Mouse (Mus musculus) MEL (cell line): ENCODE data around the gene Iqgap3.

Experiments used
- CTCF ChIP-seq, 3 experiments: IDR thresholded peaks in 2 of 3; conservative IDR thresholded peaks in 1 of 3; 2 replicates each; pipeline ENCODE4 v1.5.1; 2011 to 2012; ENCODE audit warnings: low read length in 3 of 3, low read depth in 2 of 3, mild to moderate bottlenecking in 2 of 3, improper control_type of control experiment in 1 of 3, inconsistent platforms in 1 of 3, mixed read lengths in 1 of 3, moderate library complexity in 1 of 3; ENCODE audit not compliant: control insufficient read depth in 1 of 3, insufficient read depth in 1 of 3, poor library complexity in 1 of 3, severe bottlenecking in 1 of 3
- KAT2A ChIP-seq: conservative IDR thresholded peaks from 2 replicates; pipeline ENCODE4 v1.6.1; 2012; ENCODE audit warnings: low read depth, low read length, improper control_type of control experiment, inconsistent platforms
- POLR2AphosphoS5 ChIP-seq: IDR thresholded peaks from 2 replicates; pipeline ENCODE4 v1.6.1; 2012; ENCODE audit warnings: low read depth, borderline replicate concordance, mild to moderate bottlenecking, inconsistent platforms, low read length, moderate library complexity, mixed read lengths
- TBP ChIP-seq: IDR thresholded peaks from 2 replicates; pipeline ENCODE4 v1.8.0; 2011; ENCODE audit warnings: low read depth, low read length, improper control_type of control experiment

DNA sequence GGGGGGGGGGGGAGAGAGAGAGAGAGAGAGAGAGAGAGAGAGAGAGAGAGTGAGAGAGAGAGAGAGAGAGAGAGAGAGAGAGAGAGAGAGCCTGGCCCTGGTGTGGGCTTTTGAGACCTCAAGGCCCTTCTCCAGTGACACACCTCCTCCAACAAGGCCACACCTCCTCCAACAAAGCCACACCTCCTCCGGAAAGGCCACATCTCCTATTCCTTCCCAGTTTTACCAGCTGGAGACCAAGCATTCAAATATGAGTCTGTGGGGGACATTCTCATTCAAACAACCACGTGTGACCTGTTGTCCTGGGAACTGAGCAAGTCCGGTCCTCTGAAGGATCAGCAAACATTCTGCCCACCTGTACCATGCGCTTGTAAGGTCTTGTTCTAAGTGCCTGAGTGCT, 47.2 kb downstream of the Iqgap3 start:
- no peak for TF ChIP-seq CTCF (IDR thresholded peaks at IDR 0.05 in 2 of 3, conservative IDR thresholded peaks at IDR 0.05 in 1 of 3; ENCODE audit: control insufficient read depth in 1 of 3, insufficient read depth in 1 of 3, low read depth in 2 of 3, low read length in 3 of 3, poor library complexity in 1 of 3, severe bottlenecking in 1 of 3)
- no peak for TF ChIP-seq POLR2AphosphoS5
- TF ChIP-seq TBP = no peak
- TF ChIP-seq KAT2A = no peak
